Mouse (Mus musculus) common myeloid progenitor, adult 5-6 weeks (primary cell): ENCODE measurements around the gene Dppa4. TPM values are rescaled to one million over a fixed set of nuclear protein-coding genes. Genes with fewer than 3 reads are reported as not detected.
"Not testable (repeated sequence)": the region's sequence is repeated elsewhere in the genome, so short reads cannot be mapped to it uniquely, and the experiment has no call there.

ENCODE experiments used
- ATAC-seq: replicated peaks from 2 replicates; pipeline ENCODE4 v1.8.0; 2016; ENCODE audit warnings: low read depth, mild to moderate bottlenecking, moderate TSS enrichment, inconsistent platforms; ENCODE audit not compliant: poor library complexity, severe bottlenecking
- total RNA-seq: library from RNA; stranded (forward); fragments of 200-1000, 187-1606 nt; gene quantifications from 2 replicates; pipeline ENCODE4 v1.2.3, GENCODE M21; 2017

The Dppa4 gene
- total RNA-seq: not detected in 2 replicates

- no peak for ATAC-seq
These were observed at the start of gene Dppa4 for GRCm38 (mm10) chr16:48283517-48283916. Gene Dppa4, plus strand, starts transcription at chr16:48283733.

DNA sequence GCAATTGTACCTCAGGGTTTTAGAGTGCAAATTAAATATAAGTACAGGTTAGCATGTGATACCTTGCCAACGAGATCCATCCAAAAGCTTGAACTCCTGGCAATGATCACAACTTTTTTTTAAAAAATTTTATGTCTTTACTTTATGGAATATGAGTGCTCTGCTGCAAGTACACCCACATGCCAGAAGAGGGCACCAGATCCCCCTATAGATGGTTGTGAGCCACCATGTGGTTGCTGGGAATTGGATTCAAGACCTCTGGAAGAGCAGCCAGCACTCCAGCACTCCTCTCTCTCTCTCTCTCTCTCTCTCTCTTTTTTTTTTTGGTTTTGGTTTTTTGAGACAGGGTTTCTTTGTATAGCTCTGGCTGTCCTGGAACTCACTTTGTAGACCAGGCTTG, 48.5 kb upstream of the Dppa4 start:
- no peak for ATAC-seq

DNA sequence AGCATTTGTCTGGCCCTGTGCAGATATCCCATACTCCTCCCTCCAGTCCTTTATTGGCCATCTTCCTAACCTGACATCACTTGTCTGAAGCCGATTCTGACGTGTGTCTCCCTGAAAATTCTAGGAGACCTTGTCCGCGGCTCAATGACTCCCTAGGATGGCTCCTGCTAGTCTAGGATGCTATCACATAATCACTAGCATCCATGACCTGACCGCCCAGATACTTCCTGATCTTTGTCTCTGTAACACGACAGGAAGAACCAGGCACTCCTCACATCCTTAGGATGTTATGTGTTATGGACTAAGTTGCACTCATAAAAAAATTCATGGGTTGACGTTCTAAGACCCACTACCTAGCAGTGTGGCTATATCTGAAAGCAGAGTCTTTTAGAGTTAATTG, 45.9 kb upstream of the Dppa4 start:
- no peak for ATAC-seq

- no peak for ATAC-seq
These were observed 36.4 kb upstream of the Dppa4 start for GRCm38 (mm10) chr16:48247044-48247661.

GRCm38 (mm10) chr16:48252824-48253223, 30.7 kb upstream of the Dppa4 start:
- ATAC-seq: peak; percentile 97

DNA sequence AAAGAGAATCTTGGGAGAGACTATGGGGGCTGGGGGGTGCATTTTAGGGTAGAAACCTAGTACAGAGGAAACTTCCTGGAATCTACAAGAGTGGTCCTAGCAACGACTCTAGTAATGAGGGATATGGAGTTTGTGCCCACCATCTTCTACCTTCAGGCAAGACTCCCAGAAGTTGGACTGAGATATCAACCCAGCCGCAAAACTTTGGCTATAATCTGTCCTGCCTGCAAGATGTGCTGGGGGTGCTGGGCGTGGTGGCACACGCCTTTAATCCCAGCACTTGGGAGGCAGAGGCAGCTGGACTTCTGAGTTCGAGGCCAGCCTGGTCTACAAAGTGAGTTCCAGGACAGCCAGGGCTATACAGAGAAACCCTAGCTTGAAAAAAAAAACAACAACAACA, 28.9 kb upstream of the Dppa4 start:
- no peak for ATAC-seq

DNA sequence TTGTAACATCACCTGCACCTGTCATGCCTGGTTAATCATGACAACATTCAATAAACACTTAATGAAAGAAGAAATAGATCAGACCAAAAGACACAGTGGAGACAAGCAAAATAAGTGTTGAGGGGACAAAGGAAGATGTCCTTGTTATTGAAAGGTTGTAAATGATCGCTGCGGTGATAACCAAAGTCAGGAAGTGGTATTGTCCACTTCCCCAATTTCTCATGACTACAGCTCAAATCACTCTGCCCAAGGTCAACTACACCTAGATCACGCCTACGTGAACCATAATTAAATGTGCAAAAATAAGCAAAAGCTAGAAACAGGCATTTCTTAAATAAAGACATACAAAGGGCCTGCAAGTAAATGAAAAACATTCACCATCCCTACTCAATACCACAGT, 24.0 kb upstream of the Dppa4 start:
- peak; percentile 95 for ATAC-seq

- ATAC-seq: no peak
These were observed 20.6 kb upstream of the Dppa4 start for GRCm38 (mm10) chr16:48262901-48263300.

GRCm38 (mm10) chr16:48265856-48266255, 17.7 kb upstream of the Dppa4 start:
- ATAC-seq: no peak

GRCm38 (mm10) chr16:48276940-48277339, 6.6 kb upstream of the Dppa4 start:
- ATAC-seq: no peak

- ATAC-seq: 0 out of 2 replicates have a peak, but pooled peaks have one; percentile 39
These were observed 2.6 kb upstream of the Dppa4 start for GRCm38 (mm10) chr16:48280883-48281282.

- ATAC-seq: no peak
These were observed 732 bp upstream of the Dppa4 start for GRCm38 (mm10) chr16:48282801-48283200.

DNA sequence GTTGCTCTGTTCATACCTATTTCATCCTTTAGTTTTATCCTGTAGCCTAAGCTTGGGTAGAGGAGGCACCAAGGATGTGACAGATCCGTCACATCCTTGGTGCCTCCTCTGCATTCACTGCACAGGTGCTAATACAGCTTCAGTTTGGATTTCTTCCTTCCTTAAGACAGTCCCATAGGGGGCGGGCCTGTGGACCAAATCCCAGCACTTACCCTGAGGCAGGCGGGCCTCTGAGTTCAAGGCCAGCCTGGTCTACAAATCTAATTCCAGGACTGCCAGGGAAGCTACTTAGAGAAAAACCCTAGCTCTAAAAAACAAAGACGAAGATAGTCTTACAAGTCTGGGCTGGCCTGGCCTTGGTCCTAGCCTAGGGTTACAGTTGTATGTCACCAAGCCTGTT, 2.0 kb downstream of the Dppa4 start:
- ATAC-seq: no peak

- ATAC-seq: no peak
These were observed 14.0 kb downstream of the Dppa4 start for GRCm38 (mm10) chr16:48297384-48298136.

DNA sequence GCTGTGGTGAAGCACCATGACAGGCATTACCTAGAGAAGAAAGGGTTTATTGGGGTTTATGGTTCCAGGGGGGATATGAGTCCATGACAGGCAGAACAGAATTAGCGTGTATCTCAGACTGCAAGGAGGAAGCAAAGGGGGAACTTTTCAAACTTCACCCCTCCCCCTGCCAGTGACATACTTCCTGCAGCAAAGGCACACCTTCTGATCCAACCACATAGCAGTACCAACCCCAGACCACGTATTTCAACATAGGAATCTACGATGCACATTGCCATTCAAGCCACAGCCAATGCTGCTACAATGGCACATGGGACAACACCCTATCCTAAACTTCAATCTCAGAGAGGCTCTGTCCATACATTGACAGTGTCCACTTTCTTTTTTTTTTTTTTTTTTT, 16.4 kb downstream of the Dppa4 start:
- peak; percentile 84 for ATAC-seq

GRCm38 (mm10) chr16:48303509-48303908, 20.0 kb downstream of the Dppa4 start, which contains the start of gene Dppa2:
Gene Dppa2, plus strand, starts transcription at chr16:48303908.
- ATAC-seq: no peak

DNA sequence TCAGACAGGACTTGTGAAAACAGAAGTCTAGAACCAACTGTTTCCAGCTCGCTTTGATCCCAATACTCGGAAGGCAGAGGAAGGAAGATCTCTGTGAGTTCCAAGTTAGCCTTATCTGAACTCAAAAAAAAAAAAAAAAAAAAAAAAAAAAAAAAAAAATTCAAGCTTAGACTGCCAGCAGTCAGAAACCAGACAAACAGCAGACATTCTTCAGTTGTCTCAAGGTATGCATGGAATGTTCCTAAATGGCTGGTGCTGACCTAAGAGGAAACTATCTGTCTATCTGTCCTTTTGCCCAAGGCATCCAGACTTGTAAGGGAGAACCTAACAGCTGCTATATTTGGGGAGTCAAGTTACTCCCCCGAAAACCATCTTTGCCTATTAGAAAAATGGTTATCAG, 20.4 kb downstream of the Dppa4 start:
- no peak for ATAC-seq

- not testable (repeated sequence) for ATAC-seq
These were observed 25.4 kb downstream of the Dppa4 start for GRCm38 (mm10) chr16:48308916-48309315.

DNA sequence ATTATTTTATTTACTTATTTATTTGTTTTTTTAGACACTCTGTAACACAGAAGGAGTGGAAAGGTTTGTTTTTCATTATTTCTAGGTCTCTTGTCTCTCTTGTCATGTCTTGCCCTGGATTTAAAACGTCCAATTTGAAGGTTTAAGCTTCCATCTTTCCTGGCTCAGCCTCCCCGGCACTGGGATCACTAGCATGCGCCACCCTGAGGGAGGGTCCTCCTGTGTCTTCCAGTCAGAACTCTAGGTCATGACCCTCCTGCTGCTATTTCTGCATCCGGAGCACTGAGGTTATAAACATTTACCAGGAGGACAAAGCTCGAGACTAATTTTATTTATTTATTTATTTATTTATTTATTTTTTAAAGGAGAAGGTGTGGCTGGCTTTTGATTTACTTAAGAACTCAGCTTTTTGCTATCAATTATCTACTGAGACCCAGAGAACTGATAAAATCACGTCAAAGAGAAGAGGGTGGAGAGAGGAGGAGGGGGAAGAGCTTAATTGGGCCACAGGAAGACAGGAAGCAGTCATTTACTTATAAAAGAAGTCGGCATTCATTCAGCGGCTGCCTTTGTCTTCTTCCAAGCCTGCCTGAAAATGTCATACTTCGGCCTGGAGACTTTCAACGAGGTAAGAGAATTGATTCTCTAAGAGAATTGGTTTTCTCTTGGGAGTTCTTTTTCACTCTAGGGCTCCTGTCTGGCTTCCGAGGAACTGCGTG, 26.5 kb downstream of the Dppa4 start:
- ATAC-seq: no peak

DNA sequence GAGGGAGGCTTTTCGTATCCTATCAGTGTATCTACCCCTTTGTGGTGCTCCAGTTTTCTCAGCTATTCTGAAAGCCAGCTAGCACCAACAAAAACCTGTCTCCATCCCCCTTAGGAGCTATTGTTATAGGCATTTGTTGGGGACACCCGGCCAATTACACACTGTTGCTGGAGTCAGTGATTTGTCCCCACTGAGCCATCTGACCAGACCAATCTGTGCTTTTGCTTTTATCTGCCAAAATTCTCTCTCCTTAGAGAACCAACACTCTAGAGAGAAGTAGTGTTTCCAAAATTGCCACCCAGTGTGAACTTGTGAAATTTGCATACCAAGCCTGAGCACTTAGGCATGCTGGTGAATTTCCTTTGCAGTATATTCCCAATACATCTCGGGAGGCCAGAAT, 31.8 kb downstream of the Dppa4 start:
- ATAC-seq: no peak

DNA sequence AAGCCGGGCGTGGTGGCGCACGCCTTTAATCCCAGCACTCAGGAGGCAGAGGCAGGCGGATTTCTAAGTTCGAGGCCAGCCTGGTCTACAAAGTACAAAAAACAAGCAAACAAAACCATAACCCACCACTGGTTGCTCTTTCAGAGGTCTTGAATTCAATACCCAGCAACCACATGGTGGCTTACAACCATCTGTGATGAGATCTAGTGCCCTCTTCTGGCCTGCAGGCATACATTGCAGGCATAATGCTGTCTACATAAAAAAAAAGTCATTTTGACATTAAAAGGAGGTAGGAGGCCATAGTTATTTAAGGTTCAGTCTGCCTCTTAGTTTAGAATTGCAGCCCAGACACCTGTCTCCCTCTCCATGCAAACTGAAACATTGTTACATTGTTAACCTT, 37.2 kb downstream of the Dppa4 start:
- no peak for ATAC-seq
